Mouse (Mus musculus) CH12.LX (cell line): ENCODE data around the gene Zfp384. TPM values are rescaled to one million over a fixed set of nuclear protein-coding genes. Genes with fewer than 3 reads are reported as not detected.

Experiments used
- DNase-seq: peaks from one replicate; pipeline ENCODE4 v3.0.0-alpha.2; 2013; ENCODE audit errors: extremely low read depth
- H3K27ac ChIP-seq: 2 replicates; pipeline ENCODE4 v1.5.1; 2012; ENCODE audit warnings: low read depth, mild to moderate bottlenecking, control low read depth, moderate library complexity; ENCODE audit not compliant: insufficient read depth
- H3K27me3 ChIP-seq: replicated peaks from 2 replicates; pipeline ENCODE3; 2012; ENCODE audit warnings: inconsistent platforms
- H3K36me3 ChIP-seq, 2 experiments: replicated peaks in 1 of 2; 2 replicates each; pipeline versions ENCODE3 to v1.6.1; 2012; ENCODE audit warnings: inconsistent platforms in 1 of 2, low read length in 1 of 2, mild to moderate bottlenecking in 1 of 2, mixed read lengths in 1 of 2, moderate library complexity in 1 of 2; ENCODE audit not compliant: control insufficient read depth in 1 of 2, insufficient read depth in 1 of 2
- H3K4me1 ChIP-seq, 2 experiments: 2 replicates each; pipeline ENCODE4 v1.6.1; 2012; ENCODE audit warnings: inconsistent platforms in 1 of 2, moderate library complexity in 1 of 2; ENCODE audit not compliant: insufficient read depth in 2 of 2, control insufficient read depth in 1 of 2
- H3K4me2 ChIP-seq: 2 replicates; pipeline ENCODE4 v1.6.1; 2012; ENCODE audit warnings: low read depth, mild to moderate bottlenecking, control low read depth; ENCODE audit not compliant: poor library complexity, insufficient read depth, severe bottlenecking
- H3K4me3 ChIP-seq, 3 experiments: fragments of 150-350 bp in 1 of 3; sonication (generic) in 1 of 3; replicated peaks in 1 of 3; 2 replicates each; pipeline versions ENCODE3 to v1.5.1; 2011 to 2012; ENCODE audit warnings: low read depth in 2 of 3, low read length in 2 of 3, mild to moderate bottlenecking in 2 of 3, moderate library complexity in 2 of 3, control low read depth in 1 of 3, improper control_type of control experiment in 1 of 3, inconsistent platforms in 1 of 3, mixed read lengths in 1 of 3; ENCODE audit not compliant: poor library complexity in 1 of 3
- H3K79me2 ChIP-seq: replicated peaks from 2 replicates; pipeline ENCODE4 v1.6.1; 2012; ENCODE audit warnings: mild to moderate bottlenecking, moderate library complexity; ENCODE audit not compliant: control insufficient read depth, poor library complexity, insufficient read depth, severe bottlenecking; ENCODE audit errors: extremely low read depth
- H3K9ac ChIP-seq: 2 replicates; pipeline ENCODE4 v1.6.1; 2012; ENCODE audit warnings: low read depth, mild to moderate bottlenecking, control low read depth, moderate library complexity; ENCODE audit not compliant: insufficient read depth
- H3K9me3 ChIP-seq: replicated peaks from 2 replicates; pipeline ENCODE3; 2012; ENCODE audit warnings: low read length, inconsistent platforms, mixed read lengths
- CHD1 ChIP-seq: IDR thresholded peaks from 2 replicates; pipeline ENCODE4 v1.6.1; 2012; ENCODE audit warnings: low read depth, low read length, improper control_type of control experiment, inconsistent platforms
- CHD2 ChIP-seq: IDR thresholded peaks from 2 replicates; pipeline ENCODE4 v1.6.1; 2011; ENCODE audit warnings: low read length, improper control_type of control experiment
- CTCF ChIP-seq, 2 experiments: IDR thresholded peaks in 1 of 2; conservative IDR thresholded peaks in 1 of 2; 2 replicates each; pipeline ENCODE4 v1.5.1; 2011 to 2012; ENCODE audit warnings: low read depth in 2 of 2, low read length in 2 of 2, improper control_type of control experiment in 1 of 2, inconsistent platforms in 1 of 2, mild to moderate bottlenecking in 1 of 2, moderate library complexity in 1 of 2
- E2F4 ChIP-seq: IDR thresholded peaks from 2 replicates; pipeline ENCODE4 v1.6.1; 2011; ENCODE audit warnings: low read depth, low read length, improper control_type of control experiment; ENCODE audit not compliant: insufficient replicate concordance
- ELF1 ChIP-seq: IDR thresholded peaks from 2 replicates; pipeline ENCODE4 v1.6.1; 2014; ENCODE audit warnings: low read depth, mild to moderate bottlenecking, inconsistent platforms, low read length, improper control_type of control experiment
- EP300 ChIP-seq: IDR thresholded peaks from 2 replicates; pipeline ENCODE4 v1.6.1; 2011; ENCODE audit warnings: low read length, improper control_type of control experiment
- ETS1 ChIP-seq: conservative IDR thresholded peaks from 2 replicates; pipeline ENCODE4 v1.6.1; 2012; ENCODE audit warnings: low read depth, mild to moderate bottlenecking, inconsistent platforms, low read length, improper control_type of control experiment, moderate library complexity
- GABPA ChIP-seq: IDR thresholded peaks from 2 replicates; pipeline ENCODE4 v1.6.1; 2012; ENCODE audit warnings: low read depth, low read length, improper control_type of control experiment, inconsistent platforms; ENCODE audit not compliant: insufficient replicate concordance
- IRF4 ChIP-seq: IDR thresholded peaks from 2 replicates; pipeline ENCODE4 v1.6.1; 2014; ENCODE audit warnings: low read depth, mild to moderate bottlenecking, inconsistent platforms, low read length, improper control_type of control experiment
- JUN ChIP-seq: IDR thresholded peaks from 2 replicates; pipeline ENCODE4 v1.6.1; 2011; ENCODE audit warnings: low read depth, mild to moderate bottlenecking, low read length, improper control_type of control experiment, moderate library complexity; ENCODE audit not compliant: insufficient read depth
- KAT2A ChIP-seq: IDR thresholded peaks from 2 replicates; pipeline ENCODE4 v1.6.1; 2012; ENCODE audit warnings: low read length, improper control_type of control experiment, inconsistent platforms; ENCODE audit not compliant: insufficient replicate concordance
- MAFK ChIP-seq: IDR thresholded peaks from 2 replicates; pipeline ENCODE4 v1.6.1; 2011; ENCODE audit warnings: low read length, improper control_type of control experiment; ENCODE audit not compliant: insufficient replicate concordance
- MAX ChIP-seq: IDR thresholded peaks from 2 replicates; pipeline ENCODE4 v1.6.1; 2011; ENCODE audit warnings: low read length, improper control_type of control experiment
- MAZ ChIP-seq: IDR thresholded peaks from 2 replicates; pipeline ENCODE4 v1.6.1; 2012; ENCODE audit warnings: low read depth, mild to moderate bottlenecking, inconsistent platforms, low read length, improper control_type of control experiment, moderate library complexity
- MEF2A ChIP-seq: IDR thresholded peaks from 2 replicates; pipeline ENCODE4 v1.6.1; 2014; ENCODE audit warnings: low read depth, mild to moderate bottlenecking, inconsistent platforms, low read length, improper control_type of control experiment, borderline replicate concordance
- MYC ChIP-seq: IDR thresholded peaks from 2 replicates; pipeline ENCODE4 v1.6.1; 2011; ENCODE audit warnings: low read depth, mild to moderate bottlenecking, improper control_type of control experiment, low read length
- NRF1 ChIP-seq: IDR thresholded peaks from 2 replicates; pipeline ENCODE4 v1.6.1; 2014; ENCODE audit warnings: low read depth, mild to moderate bottlenecking, inconsistent platforms, low read length, improper control_type of control experiment, moderate library complexity
- PAX5 ChIP-seq: IDR thresholded peaks from 2 replicates; pipeline ENCODE4 v1.6.1; 2012; ENCODE audit warnings: low read length, inconsistent platforms, mixed read lengths
- POLR2A ChIP-seq: IDR thresholded peaks from 2 replicates; pipeline ENCODE4 v1.6.1; 2011; ENCODE audit warnings: low read depth, mild to moderate bottlenecking, improper control_type of control experiment, low read length
- POLR2AphosphoS2 ChIP-seq: IDR thresholded peaks from 2 replicates; pipeline ENCODE4 v1.6.1; 2011; ENCODE audit warnings: low read depth, low read length, improper control_type of control experiment
- RAD21 ChIP-seq: IDR thresholded peaks from 2 replicates; pipeline ENCODE4 v1.6.1; 2011; ENCODE audit warnings: low read depth, mild to moderate bottlenecking, low read length, improper control_type of control experiment, moderate library complexity
- RCOR1 ChIP-seq: conservative IDR thresholded peaks from 2 replicates; pipeline ENCODE4 v1.6.1; 2012; ENCODE audit warnings: low read depth, mild to moderate bottlenecking, inconsistent platforms, low read length, improper control_type of control experiment
- TCF12 ChIP-seq: IDR thresholded peaks from 2 replicates; pipeline ENCODE4 v1.6.1; 2014; ENCODE audit warnings: low read depth, mild to moderate bottlenecking, inconsistent platforms, low read length, improper control_type of control experiment
- ZC3H11A ChIP-seq: IDR thresholded peaks from 2 replicates; pipeline ENCODE4 v1.6.1; 2012; ENCODE audit warnings: low read depth, mild to moderate bottlenecking, inconsistent platforms, low read length, improper control_type of control experiment
- ZKSCAN1 ChIP-seq: IDR thresholded peaks from 2 replicates; pipeline ENCODE4 v1.6.1; 2012; ENCODE audit warnings: low read depth, inconsistent platforms, low read length, improper control_type of control experiment, borderline replicate concordance
- ZMIZ1 ChIP-seq: IDR thresholded peaks from 2 replicates; pipeline ENCODE4 v1.6.1; 2012; ENCODE audit warnings: low read depth, mild to moderate bottlenecking, inconsistent platforms, low read length, improper control_type of control experiment
- ZNF384 ChIP-seq: IDR thresholded peaks from 2 replicates; pipeline ENCODE4 v1.6.1; 2012; ENCODE audit warnings: low read depth, low read length, improper control_type of control experiment, inconsistent platforms
- dilution Hi-C: fragments of 300-500 bp; cut with MboI; formaldehyde crosslinking; loops from 2 replicates; pipeline ENCODE4 v1.14.3; 2020; ENCODE audit warnings: low sequenced_read_pairs; ENCODE audit not compliant: extremely low pct_unique_long_range_greater_than_20kb, extremely low pct_ligation_motif_present
- in situ Hi-C: fragments of 300-500 bp; cut with MboI; formaldehyde crosslinking; loops from 3 replicates; pipeline ENCODE4 v1.14.3; 2019; ENCODE audit warnings: low sequenced_read_pairs, low pct_ligation_motif_present, low pct_unique_long_range_greater_than_20kb, mixed read lengths
- polyA plus RNA-seq: library from polyadenylated mRNA; unstranded; fragments of >175 nt; gene quantifications from 2 replicates; pipeline ENCODE4 v1.2.1, GENCODE M21; 2012; ENCODE audit warnings: low read depth; ENCODE audit not compliant: insufficient read length
- total RNA-seq, 2 experiments: library from RNA; depleted of rRNA; stranded (reverse); fragments of 300-350 nt in 1 of 2; fragments of >200 nt in 1 of 2; gene quantifications; 2 replicates each; pipeline ENCODE4 v1.2.3; 2012 to 2014

Gene Zfp384
- total and polyA plus RNA-seq, 3 experiments, result 14.0 to 34.4 (median 17.0) TPM

GRCm38 (mm10) chr6:124999091-124999490, 9.9 kb upstream of the Zfp384 start:
- Histone ChIP-seq H3K27me3 (peaks cover 53% of the 10 kb centered on the region), H3K4me2 (no peak overlapping the region), H3K36me3 (no peaks in the 10 kb centered on the region), H3K4me3 (no peak overlapping the region), H3K9ac (no peak overlapping the region), H3K79me2 (no peaks in the 10 kb centered on the region), H3K4me1 (peaks cover 11 to 12% of the 10 kb centered on the region in 2 experiments), H3K27ac (no peak overlapping the region), H3K9me3 (no peaks in the 10 kb centered on the region)
- in situ Hi-C loops, result no loop called here
- dilution Hi-C loops, result no loop called here
- DNase-seq, result no peak
- TF ChIP-seq MYC, result no peak
- no peak for TF ChIP-seq ELF1
- TF ChIP-seq ZKSCAN1, result no peak
- TF ChIP-seq MAX, result no peak
- TF ChIP-seq NRF1, result no peak
- TF ChIP-seq POLR2AphosphoS2, result no peak
- TF ChIP-seq ZMIZ1, result no peak
- no peak for TF ChIP-seq CHD1
- no peak for TF ChIP-seq IRF4
- no peak for TF ChIP-seq MAFK
- no peak for TF ChIP-seq KAT2A
- TF ChIP-seq ETS1, result no peak
- TF ChIP-seq CTCF (conservative IDR thresholded peaks at IDR 0.05 in 1 of 2, IDR thresholded peaks at IDR 0.05 in 1 of 2; ENCODE audit: low read depth in 2 of 2, low read length in 2 of 2), result no peak
- no peak for TF ChIP-seq TCF12
- no peak for TF ChIP-seq CHD2
- TF ChIP-seq POLR2A, result no peak

DNA sequence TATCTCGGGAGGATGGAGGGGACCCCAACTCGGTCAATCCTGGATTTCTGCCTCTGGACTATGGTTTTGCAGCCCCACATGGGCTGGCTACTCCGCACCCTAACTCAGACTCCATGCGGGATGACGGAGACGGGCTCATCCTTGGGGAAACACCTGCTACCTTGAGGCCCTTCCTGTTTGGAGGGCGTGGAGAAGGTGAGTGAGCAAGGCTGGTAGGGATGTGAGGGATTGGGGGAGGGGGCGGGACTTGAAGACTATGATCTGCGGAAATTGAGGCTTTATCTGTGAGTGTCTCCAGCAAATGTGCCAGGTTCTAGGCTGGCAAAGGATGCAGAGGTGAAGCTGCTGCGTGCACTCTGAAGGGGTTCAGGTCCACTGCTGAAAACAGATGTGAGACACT, 9.4 kb upstream of the Zfp384 start:
- Histone ChIP-seq H3K4me3 (no peak overlapping the region), H3K36me3 (no peaks in the 10 kb centered on the region), H3K27ac (no peak overlapping the region), H3K9ac (no peak overlapping the region), H3K4me1 (peaks cover 11 to 16% of the 10 kb centered on the region in 2 experiments), H3K27me3 (peaks cover 49% of the 10 kb centered on the region), H3K4me2 (no peak overlapping the region), H3K9me3 (no peaks in the 10 kb centered on the region), H3K79me2 (no peaks in the 10 kb centered on the region)
- TF ChIP-seq ZNF384, result no peak
- TF ChIP-seq MEF2A, result no peak
- no peak for TF ChIP-seq RCOR1
- TF ChIP-seq RAD21, result no peak
- TF ChIP-seq JUN, result no peak
- TF ChIP-seq MYC, result no peak
- TF ChIP-seq MAZ, result no peak
- no peak for TF ChIP-seq ETS1
- TF ChIP-seq ZMIZ1, result no peak
- TF ChIP-seq PAX5, result no peak
- TF ChIP-seq ELF1, result no peak
- TF ChIP-seq EP300, result no peak
- no peak for TF ChIP-seq IRF4
- TF ChIP-seq CTCF (conservative IDR thresholded peaks at IDR 0.05 in 1 of 2, IDR thresholded peaks at IDR 0.05 in 1 of 2; ENCODE audit: low read depth in 2 of 2, low read length in 2 of 2), result no peak
- no peak for TF ChIP-seq POLR2AphosphoS2
- TF ChIP-seq GABPA, result no peak
- TF ChIP-seq NRF1, result no peak
- no peak for TF ChIP-seq ZC3H11A
- TF ChIP-seq E2F4, result no peak
- TF ChIP-seq MAX, result no peak
- in situ Hi-C loops (no loop called here), dilution Hi-C loops (no loop called here)
- no peak for DNase-seq
